8 mouse cellular contexts compared by ENCODE assay signal in the genomic region with DNA sequence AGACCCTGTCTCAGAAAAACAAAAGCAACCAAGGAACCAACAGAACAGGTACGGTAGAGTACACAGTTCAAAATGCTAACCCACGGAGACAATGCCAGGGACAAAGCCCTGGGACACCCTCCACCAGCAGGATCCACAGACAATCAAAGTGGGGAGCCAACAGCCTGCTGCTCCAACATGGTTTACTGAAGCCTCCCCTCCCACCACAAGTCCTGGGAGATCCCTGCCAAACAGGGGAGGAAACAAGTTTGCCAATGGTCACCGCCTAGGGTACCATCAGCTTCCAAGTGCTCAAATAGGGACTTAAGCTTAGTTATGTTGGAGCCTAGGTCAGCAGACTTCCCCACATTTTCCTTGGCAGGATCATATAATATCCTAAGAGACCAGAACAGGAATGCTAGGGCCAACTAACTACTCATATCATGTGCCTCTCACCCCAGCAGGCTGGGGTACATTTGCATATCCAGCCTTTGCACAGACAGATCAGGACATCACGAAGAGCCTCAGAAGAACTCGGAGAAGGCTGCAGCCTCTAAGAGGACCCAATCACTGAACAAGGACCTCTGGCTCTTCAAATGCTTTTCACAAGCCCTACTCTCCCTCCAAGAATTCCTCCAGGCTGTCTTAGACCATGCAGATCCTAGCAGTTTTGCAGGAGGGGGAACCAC. TPM values are rescaled to one million over a fixed set of nuclear protein-coding genes. Genes with fewer than 3 reads are reported as not detected.
A peak's percentile ranks its signal among the peaks of the same experiment; 100 is the strongest.
DNase-seq lines count a peak whose midpoint lies in the region; ATAC-seq lines count a peak whose summit lies in the region.

No protein-coding gene starts in this region.

- H3K9me3 ChIP-seq in forebrain, embryonic 10.5 days: no peaks in the 10 kb centered on the region
- no peaks in the 10 kb centered on the region for H3K9me3 ChIP-seq in forebrain, embryonic 11.5 days (ENCODE audit: control insufficient read depth, low read length)
- H3K9me3 ChIP-seq in liver, embryonic 12.5 days (replicated peaks): no peaks in the 10 kb centered on the region
- no peaks in the 10 kb centered on the region for H3K9me3 ChIP-seq in stomach, embryonic 16.5 days (replicated peaks; ENCODE audit: control insufficient read depth, low read length)

- H3K36me3 ChIP-seq in forebrain, embryonic 10.5 days (replicated peaks): peaks cover 37% of the 10 kb centered on the region
- no peaks in the 10 kb centered on the region for H3K36me3 ChIP-seq in forebrain, embryonic 11.5 days (ENCODE audit: control insufficient read depth, insufficient read depth, low read length)
- H3K36me3 ChIP-seq in liver, embryonic 12.5 days: peaks cover 21% of the 10 kb centered on the region
- H3K36me3 ChIP-seq in stomach, embryonic 16.5 days (ENCODE audit: control insufficient read depth, insufficient read depth, low read length): no peaks in the 10 kb centered on the region

- H3K27ac ChIP-seq in forebrain, embryonic 10.5 days: peak overlapping the region; percentile 72
- no peak overlapping the region for H3K27ac ChIP-seq in forebrain, embryonic 11.5 days (ENCODE audit: low read depth, low read length)
- peak overlapping the region; percentile 96 for H3K27ac ChIP-seq in liver, embryonic 12.5 days
- H3K27ac ChIP-seq in stomach, embryonic 16.5 days (ENCODE audit: low read length): peak overlapping the region; percentile 95

- ATAC-seq in forebrain, embryonic 11.5 days (replicated peaks; ENCODE audit: low FRiP score): no peak
- ATAC-seq in liver, embryonic 12.5 days: no peak
- no peak for ATAC-seq in stomach, embryonic 16.5 days (ENCODE audit: insufficient read depth, low FRiP score)

- WGBS in forebrain, embryonic 10.5 days: 74% methylated on average over 5 of the region's 5 CpGs
- WGBS in forebrain, embryonic 11.5 days: 81% methylated on average over 5 of the region's 5 CpGs
- 45% methylated on average over 5 of the region's 5 CpGs for WGBS in liver, embryonic 12.5 days (ENCODE audit: insufficient replicate concordance)
- 60% methylated on average over 5 of the region's 5 CpGs for WGBS in stomach, embryonic 16.5 days

- peaks cover 78% of the 10 kb centered on the region for H3K4me1 ChIP-seq in forebrain, embryonic 10.5 days
- H3K4me1 ChIP-seq in forebrain, embryonic 11.5 days (replicated peaks; ENCODE audit: control insufficient read depth, insufficient read depth, low read length): peaks cover 23% of the 10 kb centered on the region
- H3K4me1 ChIP-seq in liver, embryonic 12.5 days: peaks cover 91% of the 10 kb centered on the region
- H3K4me1 ChIP-seq in stomach, embryonic 16.5 days (ENCODE audit: control insufficient read depth, insufficient read depth, low read length): peaks cover 69% of the 10 kb centered on the region

- DNase-seq in forebrain, embryonic 10.5 days (ENCODE audit: extremely low spot score, low spot score): no peak
- DNase-seq in forebrain, embryonic 11.5 days (ENCODE audit: low spot score): no peak
- DNase-seq in spleen, postnatal 10 days (ENCODE audit: low spot score in 2 of 2): peak; percentile 25 to 37
- no peak for DNase-seq in spleen, postnatal 36 days (ENCODE audit: low spot score in 2 of 2)
- no peak for DNase-seq in ovary, postnatal 36 days (ENCODE audit: low spot score)
- DNase-seq in yolk sac, embryonic 10.5 days (ENCODE audit: low spot score): no peak

- no peak overlapping the region for H3K9ac ChIP-seq in forebrain, embryonic 11.5 days (ENCODE audit: low read length)
- peak overlapping the region; percentile 63 for H3K9ac ChIP-seq in liver, embryonic 12.5 days
- H3K9ac ChIP-seq in stomach, embryonic 16.5 days (ENCODE audit: low read length): peak overlapping the region; percentile 59

- H3K27me3 ChIP-seq in forebrain, embryonic 10.5 days (ENCODE audit: poor library complexity, severe bottlenecking): no peaks in the 10 kb centered on the region
- no peaks in the 10 kb centered on the region for H3K27me3 ChIP-seq in forebrain, embryonic 11.5 days (ENCODE audit: control insufficient read depth, insufficient read depth, low read length)
- no peaks in the 10 kb centered on the region for H3K27me3 ChIP-seq in liver, embryonic 12.5 days (replicated peaks)
- no peaks in the 10 kb centered on the region for H3K27me3 ChIP-seq in stomach, embryonic 16.5 days (ENCODE audit: control insufficient read depth, insufficient read depth, low read length)

- no peak overlapping the region for H3K4me2 ChIP-seq in forebrain, embryonic 11.5 days (ENCODE audit: low read depth, low read length, severe bottlenecking)
- H3K4me2 ChIP-seq in liver, embryonic 12.5 days: peak overlapping the region; percentile 70
- peak overlapping the region; percentile 57 for H3K4me2 ChIP-seq in stomach, embryonic 16.5 days (ENCODE audit: low read depth, low read length)

- peak overlapping the region; percentile 19; the same call in 1 of the 2 replicates for H3K4me3 ChIP-seq in forebrain, embryonic 10.5 days
- no peak overlapping the region for H3K4me3 ChIP-seq in forebrain, embryonic 11.5 days (ENCODE audit: low read depth, low read length)
- peak overlapping the region; percentile 42 for H3K4me3 ChIP-seq in liver, embryonic 12.5 days
- peak overlapping the region; percentile 32 for H3K4me3 ChIP-seq in stomach, embryonic 16.5 days (replicated peaks; ENCODE audit: low read length)

RNA-seq across cellular contexts. Expression of a gene that starts 13.6 kb away (rescaled TPM):
- 28.8 and 33.9 TPM in 2 replicates for polyA plus RNA-seq in forebrain, embryonic 10.5 days (2016; fragmentation: Nextera tagmentation; extraction: Ambion mirVana)
- polyA plus RNA-seq in forebrain, embryonic 11.5 days (2014; fragmentation: Nextera tagmentation; extraction: Ambion mirVana): 32.9 and 39.5 TPM in 2 replicates
- 27.0 and 27.8 TPM in 2 replicates for polyA plus RNA-seq in liver, embryonic 12.5 days (2016; fragmentation: Nextera tagmentation; extraction: Ambion mirVana)
- polyA plus RNA-seq in stomach, embryonic 16.5 days (2015; fragmentation: Nextera tagmentation; extraction: Ambion mirVana): 26.6 and 27.9 TPM in 2 replicates

RNA-seq across cellular contexts. Expression of a gene that starts 19.2 kb away (rescaled TPM):
- not detected in 2 replicates for polyA plus RNA-seq in forebrain, embryonic 10.5 days (2016; fragmentation: Nextera tagmentation; extraction: Ambion mirVana)
- not detected in 2 replicates for polyA plus RNA-seq in forebrain, embryonic 11.5 days (2014; fragmentation: Nextera tagmentation; extraction: Ambion mirVana)
- polyA plus RNA-seq in liver, embryonic 12.5 days (2016; fragmentation: Nextera tagmentation; extraction: Ambion mirVana): not detected in 2 replicates
- not detected in 2 replicates for polyA plus RNA-seq in stomach, embryonic 16.5 days (2015; fragmentation: Nextera tagmentation; extraction: Ambion mirVana)

RNA-seq across cellular contexts. Expression of a gene that starts 33.7 kb away (rescaled TPM):
- 1.9 and 2.9 TPM in 2 replicates for polyA plus RNA-seq in forebrain, embryonic 10.5 days (2016; fragmentation: Nextera tagmentation; extraction: Ambion mirVana)
- 0.15 TPM in 1 of 2 replicates, not detected in the other for polyA plus RNA-seq in forebrain, embryonic 11.5 days (2014; fragmentation: Nextera tagmentation; extraction: Ambion mirVana)
- not detected in 2 replicates for polyA plus RNA-seq in liver, embryonic 12.5 days (2016; fragmentation: Nextera tagmentation; extraction: Ambion mirVana)
- not detected in 2 replicates for polyA plus RNA-seq in stomach, embryonic 16.5 days (2015; fragmentation: Nextera tagmentation; extraction: Ambion mirVana)

RNA-seq across cellular contexts. Expression of a gene that starts 43.7 kb away (rescaled TPM):
- not detected in 2 replicates for polyA plus RNA-seq in forebrain, embryonic 10.5 days (2016; fragmentation: Nextera tagmentation; extraction: Ambion mirVana)
- not detected in 2 replicates for polyA plus RNA-seq in forebrain, embryonic 11.5 days (2014; fragmentation: Nextera tagmentation; extraction: Ambion mirVana)
- polyA plus RNA-seq in liver, embryonic 12.5 days (2016; fragmentation: Nextera tagmentation; extraction: Ambion mirVana): not detected in 2 replicates
- polyA plus RNA-seq in stomach, embryonic 16.5 days (2015; fragmentation: Nextera tagmentation; extraction: Ambion mirVana): not detected in 2 replicates

RNA-seq across cellular contexts. Expression of a gene that starts 47.9 kb away (rescaled TPM):
- 0.14 TPM in 1 of 2 replicates, not detected in the other for polyA plus RNA-seq in forebrain, embryonic 10.5 days (2016; fragmentation: Nextera tagmentation; extraction: Ambion mirVana)
- polyA plus RNA-seq in forebrain, embryonic 11.5 days (2014; fragmentation: Nextera tagmentation; extraction: Ambion mirVana): not detected in 2 replicates
- polyA plus RNA-seq in liver, embryonic 12.5 days (2016; fragmentation: Nextera tagmentation; extraction: Ambion mirVana): 0.16 and 0.19 TPM in 2 replicates
- 0.05 TPM in 1 of 2 replicates, not detected in the other for polyA plus RNA-seq in stomach, embryonic 16.5 days (2015; fragmentation: Nextera tagmentation; extraction: Ambion mirVana)

Comparison
In these comparisons a context has a peak if more than half of its experiments do, and no peak if none do; other contexts are left out.
1. DNase-seq: peak in spleen, postnatal 10 days (2 of 2); none in forebrain, embryonic 10.5 days (single experiment), forebrain, embryonic 11.5 days (single experiment), spleen, postnatal 36 days (0 of 2), ovary, postnatal 36 days (single experiment) and yolk sac, embryonic 10.5 days (single experiment).